Mouse (Mus musculus): Measurements from ENCODE around the gene Scgb1c1.

Scgb1c1 gene

DNA sequence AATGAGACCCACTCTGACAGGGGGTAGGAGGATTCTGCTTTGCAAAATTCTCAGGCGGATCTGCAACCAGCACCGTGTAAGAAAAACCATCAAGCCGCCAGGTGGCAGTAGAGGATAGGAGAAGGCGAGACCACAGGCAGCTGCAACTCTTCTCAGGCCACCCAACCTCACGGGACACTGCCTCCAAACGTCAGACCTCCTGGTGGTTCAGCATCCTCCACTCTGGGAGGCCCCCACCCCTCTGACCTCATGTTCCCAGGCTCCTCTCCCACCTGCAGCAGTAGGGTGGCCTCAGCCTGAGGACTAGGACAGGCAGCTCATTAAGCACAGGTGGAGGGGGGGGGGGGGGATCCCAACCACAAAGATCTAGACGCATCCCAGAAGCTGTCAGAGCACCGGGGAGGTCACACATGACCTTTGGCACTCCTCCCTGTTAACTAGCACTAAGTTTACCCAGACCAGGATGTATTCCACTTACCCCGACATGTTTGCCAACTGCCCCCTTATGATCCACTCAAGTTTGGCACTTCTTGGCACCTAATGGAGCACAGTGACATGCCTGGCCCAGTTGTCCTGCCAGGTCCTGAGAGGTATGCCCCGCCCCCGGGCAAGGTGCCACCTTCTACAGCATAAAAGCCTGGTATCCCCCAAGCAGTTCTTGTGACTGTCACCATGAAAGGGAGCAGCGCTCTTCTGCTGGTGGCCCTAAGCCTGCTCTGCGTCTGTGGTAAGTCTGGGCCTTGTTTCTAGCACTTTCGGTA lies at the start of gene Scgb1c1:
Gene Scgb1c1 (plus strand): TSS at position 643 of the 761 bp plus-strand sequence.
- DNase-seq (ENCODE audit: low read depth) = peak; percentile 88

DNA sequence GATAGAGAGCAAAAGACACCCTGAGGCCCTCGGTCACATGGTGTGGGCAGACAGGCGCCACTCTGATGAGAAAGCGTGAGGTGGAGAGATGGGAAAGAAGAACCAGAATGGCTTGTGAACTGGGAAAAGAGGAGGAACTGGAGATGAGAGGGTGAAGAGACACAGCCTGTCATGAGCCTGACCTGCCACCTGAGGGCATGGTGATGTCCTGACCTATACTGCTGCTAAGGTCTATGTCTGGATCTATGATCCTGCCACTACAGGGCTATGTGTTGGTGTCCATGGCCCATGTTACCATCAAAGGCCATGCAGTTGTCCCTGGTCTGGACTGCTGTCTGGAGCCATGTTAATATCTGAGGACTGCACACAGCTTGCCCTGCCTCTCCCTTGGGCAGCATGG lies 47.7 kb upstream of the Scgb1c1 start:
- DNase-seq (ENCODE audit: low read depth) = no peak

DNA sequence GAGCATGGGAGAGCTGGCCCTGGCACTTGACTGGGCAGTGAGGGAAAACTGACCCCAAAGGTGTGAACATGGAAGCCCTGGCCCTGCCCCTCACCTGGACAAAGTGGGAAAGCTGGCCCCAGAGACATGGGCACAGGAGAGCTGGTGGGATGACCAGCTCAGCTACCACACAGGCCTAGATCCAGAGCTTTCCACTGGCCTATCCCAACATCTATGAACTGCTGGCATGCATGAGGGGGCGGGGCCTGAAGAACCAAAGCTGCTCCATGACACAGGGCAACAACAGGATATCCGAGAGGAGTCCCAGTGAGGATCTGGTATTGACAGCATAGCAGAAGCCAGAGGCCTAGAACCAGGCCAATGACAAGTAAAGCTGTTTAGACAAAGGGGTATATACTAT lies 47.1 kb upstream of the Scgb1c1 start:
- DNase-seq (ENCODE audit: low read depth) = no peak

DNA sequence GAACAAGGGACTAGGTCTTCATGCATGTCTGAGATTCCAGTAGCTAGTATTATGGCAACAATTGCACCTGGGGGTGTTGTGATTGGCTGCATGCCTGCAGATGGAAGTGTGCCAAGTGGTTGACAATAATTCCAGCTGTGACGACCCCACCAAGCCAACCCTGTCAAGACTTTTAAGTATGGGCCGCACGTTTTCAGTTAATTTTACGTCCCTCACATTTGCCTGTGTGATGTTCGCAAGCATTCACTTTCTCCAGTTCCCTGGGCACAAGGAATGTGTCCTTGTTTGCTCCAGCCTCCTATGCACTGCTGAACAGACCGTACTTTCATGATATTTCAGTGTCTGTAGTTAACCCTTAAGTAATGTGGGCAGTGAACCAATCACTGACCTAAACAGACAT lies 42.7 kb upstream of the Scgb1c1 start:
- DNase-seq (ENCODE audit: low read depth) = no peak

DNA sequence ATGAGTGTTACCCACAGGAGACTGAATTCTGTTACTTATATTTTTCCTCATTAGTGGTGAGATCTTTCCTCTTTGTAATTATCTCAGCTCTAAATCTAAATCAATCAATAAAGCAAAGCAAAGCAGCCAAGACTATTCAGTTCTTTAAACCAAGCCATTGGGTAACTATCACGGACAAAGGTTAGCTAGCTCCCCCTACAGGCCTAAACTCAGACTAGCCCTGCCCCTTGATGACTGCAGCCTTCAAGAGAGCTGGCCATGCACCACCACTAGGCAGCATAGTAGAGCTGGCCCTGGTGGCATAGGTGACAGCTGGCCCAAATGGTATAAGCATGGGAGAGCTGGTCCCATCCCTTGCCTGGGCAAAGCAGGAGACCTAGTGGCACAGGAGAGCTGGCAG lies 39.6 kb upstream of the Scgb1c1 start:
- DNase-seq (ENCODE audit: low read depth) = peak; percentile 37

DNA sequence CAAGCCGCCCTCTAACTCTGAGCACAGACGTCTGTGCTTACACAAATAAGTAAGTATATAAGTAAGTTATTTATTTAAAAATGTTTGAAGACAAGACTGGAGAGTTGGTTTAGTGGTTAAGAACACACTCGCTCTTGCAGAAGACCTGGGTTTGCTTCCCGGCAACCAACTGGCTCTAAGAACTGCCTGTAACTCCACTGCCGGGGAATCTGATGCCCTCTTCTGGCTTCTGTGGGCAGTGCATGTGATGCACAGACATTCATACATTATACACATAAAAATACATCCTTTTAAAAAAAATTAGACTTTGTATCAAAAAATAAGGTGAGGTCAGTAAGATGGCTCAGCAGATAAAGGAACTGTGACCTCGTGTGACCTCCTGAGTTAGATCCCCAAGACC lies 34.9 kb upstream of the Scgb1c1 start:
- DNase-seq (ENCODE audit: low read depth) = no peak

DNA sequence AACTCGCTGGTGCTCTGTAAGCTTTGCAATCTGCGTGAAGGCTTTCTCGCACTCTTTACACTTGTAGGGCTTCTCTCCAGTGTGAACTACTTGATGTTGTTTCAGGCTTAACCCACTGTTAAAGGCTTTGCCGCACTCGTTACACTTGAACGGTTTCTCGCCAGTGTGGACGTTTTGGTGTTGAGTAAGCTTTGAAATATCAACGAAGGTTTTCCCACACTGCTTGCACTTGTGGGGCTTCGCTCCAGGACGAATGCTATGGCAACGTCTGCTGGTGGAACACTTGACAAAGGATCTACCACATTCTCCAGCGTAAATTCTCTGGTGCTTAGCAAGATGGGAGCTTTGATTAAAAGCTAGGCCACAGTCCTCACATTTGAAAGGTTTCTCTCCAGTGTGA lies 33.6 kb upstream of the Scgb1c1 start:
- DNase-seq (ENCODE audit: low read depth) = no peak

DNA sequence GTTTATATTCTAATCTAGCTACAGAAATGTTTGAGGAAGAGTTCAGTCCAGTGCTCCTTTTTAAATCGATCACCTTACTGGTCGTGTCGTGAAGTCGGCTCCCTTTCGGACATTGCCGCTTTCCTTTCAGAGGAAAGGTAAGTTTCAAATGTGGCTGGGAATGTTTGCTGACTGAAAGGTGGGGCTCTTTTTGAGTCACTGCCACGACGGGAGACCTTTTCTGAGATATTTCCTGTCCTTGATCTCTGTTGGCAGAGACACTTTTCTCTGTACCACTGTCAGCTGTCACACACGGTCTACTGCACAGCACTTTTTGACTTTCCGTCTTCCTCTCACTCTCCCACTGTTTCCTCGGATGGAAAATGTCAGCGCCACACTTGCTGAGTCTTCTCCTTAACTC lies 32.5 kb upstream of the Scgb1c1 start:
- no peak for DNase-seq (ENCODE audit: low read depth)

DNA sequence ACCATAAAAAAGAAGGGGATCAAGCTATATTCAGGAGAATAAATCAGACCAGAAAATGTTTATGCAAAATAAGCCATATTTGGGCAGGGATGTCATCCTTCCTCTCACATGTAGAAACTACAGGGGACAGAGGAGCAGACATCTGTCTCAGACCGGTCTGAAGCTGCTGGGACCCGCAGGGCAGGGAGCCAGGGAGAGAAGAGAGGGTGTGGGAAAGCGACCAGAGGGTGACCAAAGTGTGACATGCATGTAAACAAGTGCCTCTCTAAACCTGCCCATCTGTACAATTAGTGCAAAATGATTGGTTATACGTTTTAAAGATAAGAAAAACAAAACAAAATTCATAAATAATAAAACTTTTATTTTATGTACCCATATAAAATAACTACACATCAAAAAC lies 25.2 kb upstream of the Scgb1c1 start:
- no peak for DNase-seq (ENCODE audit: low read depth)

DNA sequence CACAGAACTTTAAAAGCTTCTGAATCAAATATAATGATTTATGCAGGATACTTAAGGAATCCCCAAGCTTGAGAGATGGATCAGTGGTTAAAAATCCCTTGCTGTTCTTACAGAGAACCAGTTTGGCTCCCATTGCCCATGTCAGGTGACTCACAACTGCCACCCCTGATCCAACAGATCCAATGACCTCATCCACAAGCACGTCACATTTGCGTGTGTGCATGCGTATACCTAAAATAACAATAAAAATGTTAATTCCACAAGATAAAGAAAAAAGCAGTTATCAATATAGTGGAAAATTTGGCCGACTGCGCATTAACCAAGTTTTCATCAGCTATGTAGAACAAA lies 24.1 kb upstream of the Scgb1c1 start:
- DNase-seq (ENCODE audit: low read depth) = no peak

DNA sequence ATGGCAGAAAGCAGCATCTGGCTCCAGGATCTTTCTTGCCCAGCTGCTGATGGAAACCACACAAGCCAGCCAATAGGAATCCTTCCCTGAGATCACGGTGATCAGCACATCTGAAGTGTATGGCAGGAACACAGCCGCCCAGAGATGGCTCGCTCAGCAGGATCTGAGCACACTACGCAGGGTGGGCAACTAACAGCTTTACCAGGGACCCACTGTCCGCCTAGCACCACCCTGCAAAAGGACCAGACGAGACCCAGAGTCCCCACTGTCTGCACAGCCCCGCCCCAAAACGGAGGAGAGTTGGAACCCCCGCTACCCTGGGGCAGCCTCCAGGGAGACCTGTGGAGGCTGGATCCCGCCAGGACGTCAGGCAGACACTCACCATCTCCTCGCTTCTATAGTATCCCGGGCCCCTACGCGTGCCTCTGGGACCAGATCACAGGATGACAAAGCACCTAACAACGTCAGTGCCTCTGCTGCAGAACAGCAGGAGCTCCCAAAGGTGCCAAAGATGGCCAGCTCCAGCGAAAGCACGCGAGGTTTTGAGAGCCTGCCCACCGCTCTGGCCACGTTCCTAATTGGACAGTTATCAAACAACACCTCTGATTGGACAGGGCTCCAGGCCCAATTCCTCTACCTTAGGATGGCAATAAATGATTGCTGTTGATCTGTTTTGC lies 23.6 kb upstream of the Scgb1c1 start, which contains the start of gene Zfp941:
Gene Zfp941 (minus strand): TSS at position 526 of the 677 bp plus-strand sequence.
- DNase-seq (ENCODE audit: low read depth) = no peak

DNA sequence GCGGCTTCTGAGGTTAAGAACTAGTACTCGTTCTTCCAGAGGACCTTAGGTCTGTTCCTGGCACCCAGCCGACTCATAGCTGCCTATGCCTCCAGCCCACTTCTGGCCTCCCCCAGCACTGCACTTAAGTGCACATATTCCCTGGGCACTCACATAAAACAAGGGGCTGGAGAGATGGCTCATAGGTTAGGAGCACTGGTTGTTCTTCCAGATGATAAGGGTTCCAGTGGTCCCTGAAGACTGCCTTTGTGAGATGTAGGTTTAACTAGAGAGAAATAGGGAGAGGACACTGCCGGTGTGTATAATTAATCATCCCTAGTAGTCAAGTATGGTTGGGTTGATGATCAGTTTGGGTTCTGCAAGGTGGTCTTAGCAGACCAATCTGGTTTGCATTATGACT lies 22.6 kb upstream of the Scgb1c1 start:
- no peak for DNase-seq (ENCODE audit: low read depth)

DNA sequence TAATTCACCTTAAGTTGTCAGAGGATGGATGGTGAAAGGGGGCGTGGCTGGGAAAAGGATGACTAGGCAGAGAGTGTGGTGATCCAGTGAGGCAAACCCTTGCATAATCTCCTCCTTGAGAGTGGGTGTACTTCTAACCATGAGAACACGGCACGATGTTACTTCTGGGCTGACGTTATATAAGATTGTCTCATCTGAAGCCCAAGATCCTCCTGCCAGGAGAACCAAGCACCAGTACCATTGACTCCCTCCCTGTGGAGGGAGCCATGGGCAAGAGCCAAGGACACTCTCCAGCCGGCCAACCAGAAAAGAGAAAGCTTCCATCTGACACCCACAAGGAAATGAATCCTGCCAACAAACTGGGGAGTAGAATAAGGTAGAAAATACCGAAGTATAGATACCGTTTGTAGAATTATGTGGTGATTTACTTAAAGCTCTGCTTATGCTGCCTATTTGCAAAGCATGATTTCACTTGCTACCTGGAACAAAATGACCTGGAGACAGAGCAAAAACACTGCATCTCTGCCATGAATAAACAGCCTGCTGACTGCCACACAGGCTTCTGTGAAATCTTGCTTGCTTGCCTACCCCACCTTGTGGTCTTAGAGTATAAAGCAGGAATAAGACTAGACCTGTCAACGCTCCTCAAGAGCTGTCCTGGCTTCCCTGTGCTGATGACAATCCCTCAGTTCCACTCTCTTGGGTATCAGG lies 17.0 kb upstream of the Scgb1c1 start:
- no peak for DNase-seq (ENCODE audit: low read depth)

DNA sequence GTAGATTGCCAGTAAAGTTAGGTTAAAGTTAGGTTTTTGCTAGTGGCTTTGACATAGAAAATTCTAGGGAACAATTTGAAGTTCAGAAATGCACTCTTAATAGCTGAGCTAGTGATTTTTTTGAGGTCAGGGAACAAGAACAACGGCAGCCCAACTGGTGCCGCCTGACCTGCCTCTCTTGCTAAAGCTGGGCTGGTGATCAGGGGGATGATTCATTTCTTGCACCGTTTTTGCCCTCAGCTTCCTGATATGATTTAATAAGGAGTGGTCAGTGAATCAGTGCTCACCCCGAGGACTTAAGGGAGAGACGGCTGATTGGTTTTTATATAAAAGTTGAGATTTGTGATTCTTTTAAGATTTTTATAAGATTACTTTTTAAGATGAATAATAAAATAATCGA lies 13.9 kb upstream of the Scgb1c1 start:
- DNase-seq (ENCODE audit: low read depth) = no peak

DNA sequence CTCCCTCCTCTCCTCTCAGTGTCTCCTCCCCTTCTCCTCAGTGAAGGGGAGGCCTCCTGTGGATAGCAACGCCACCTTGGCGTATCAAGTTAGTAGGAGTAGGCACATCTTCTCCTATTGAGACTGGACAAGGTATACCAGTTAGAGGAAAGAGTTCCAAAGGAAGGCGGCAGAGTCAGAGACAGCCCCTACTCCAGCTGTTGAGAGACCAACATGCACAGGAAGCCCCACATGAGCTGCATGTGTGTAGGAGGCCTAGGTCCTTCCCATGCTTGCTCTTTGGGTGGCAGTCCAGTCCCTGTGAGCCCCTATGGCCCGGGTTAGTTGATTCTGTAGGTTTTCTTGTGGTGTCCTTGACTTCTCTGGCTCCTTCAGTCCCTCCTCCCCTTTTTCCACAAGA lies 12.0 kb upstream of the Scgb1c1 start:
- DNase-seq (ENCODE audit: low read depth) = no peak

DNA sequence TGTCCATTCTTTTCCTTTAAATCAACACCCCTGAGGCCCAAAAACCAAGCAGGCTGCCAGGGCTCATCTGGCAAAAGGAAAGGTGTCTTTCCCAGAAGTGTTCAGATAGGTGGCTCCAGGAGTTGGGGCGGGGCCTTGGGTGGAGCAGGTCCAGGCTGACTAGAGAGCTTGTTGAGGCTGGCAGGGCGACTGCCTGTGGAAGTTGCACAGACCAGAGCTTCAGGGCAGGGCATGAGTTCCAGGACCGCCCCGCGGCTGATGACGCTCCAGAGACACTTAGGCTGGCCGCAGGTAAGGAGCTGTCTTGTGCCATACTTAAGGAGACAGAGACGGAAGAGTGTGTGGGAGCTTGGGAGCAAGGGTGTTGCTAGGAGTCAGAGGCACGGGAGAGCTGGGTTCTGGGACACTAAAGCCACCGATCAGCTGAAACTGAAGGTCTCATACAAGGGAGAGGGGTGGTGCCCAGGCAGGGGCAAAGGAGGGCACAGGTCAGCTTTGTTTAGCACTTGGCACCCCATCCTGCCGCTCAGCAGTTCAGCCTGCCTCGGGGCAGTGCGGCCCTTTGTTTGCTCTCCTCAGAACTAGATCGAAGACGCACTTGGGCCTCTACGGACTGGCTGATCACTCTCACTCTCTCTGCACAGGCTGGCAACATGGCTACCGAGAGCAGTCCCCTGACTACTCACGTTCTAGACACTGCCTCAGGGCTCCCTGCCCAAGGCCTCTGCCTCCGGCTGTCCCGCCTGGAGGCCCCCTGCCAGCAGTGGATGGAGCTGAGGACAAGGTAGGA lies 10.2 kb upstream of the Scgb1c1 start, which contains the start of gene Urah:
Gene Urah (plus strand): TSS at position 51 of the 790 bp plus-strand sequence.
- no peak for DNase-seq (ENCODE audit: low read depth)

DNA sequence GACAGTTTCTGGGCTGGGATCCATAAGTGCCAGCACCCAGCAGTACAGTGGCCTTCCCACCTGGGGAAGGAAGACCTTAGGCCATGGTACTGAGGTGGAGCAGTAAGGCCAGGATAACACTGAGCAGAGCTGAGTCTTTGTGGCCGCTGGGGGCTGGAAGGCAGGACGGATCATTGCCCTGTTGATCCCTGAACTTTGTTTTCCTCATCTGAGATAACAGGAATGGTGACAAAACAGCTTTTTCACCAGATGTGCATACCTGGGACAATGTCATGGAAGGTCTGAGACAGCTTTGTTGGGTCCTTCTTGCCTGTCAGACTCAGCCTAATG lies 9.6 kb upstream of the Scgb1c1 start:
- no peak for DNase-seq (ENCODE audit: low read depth)

DNA sequence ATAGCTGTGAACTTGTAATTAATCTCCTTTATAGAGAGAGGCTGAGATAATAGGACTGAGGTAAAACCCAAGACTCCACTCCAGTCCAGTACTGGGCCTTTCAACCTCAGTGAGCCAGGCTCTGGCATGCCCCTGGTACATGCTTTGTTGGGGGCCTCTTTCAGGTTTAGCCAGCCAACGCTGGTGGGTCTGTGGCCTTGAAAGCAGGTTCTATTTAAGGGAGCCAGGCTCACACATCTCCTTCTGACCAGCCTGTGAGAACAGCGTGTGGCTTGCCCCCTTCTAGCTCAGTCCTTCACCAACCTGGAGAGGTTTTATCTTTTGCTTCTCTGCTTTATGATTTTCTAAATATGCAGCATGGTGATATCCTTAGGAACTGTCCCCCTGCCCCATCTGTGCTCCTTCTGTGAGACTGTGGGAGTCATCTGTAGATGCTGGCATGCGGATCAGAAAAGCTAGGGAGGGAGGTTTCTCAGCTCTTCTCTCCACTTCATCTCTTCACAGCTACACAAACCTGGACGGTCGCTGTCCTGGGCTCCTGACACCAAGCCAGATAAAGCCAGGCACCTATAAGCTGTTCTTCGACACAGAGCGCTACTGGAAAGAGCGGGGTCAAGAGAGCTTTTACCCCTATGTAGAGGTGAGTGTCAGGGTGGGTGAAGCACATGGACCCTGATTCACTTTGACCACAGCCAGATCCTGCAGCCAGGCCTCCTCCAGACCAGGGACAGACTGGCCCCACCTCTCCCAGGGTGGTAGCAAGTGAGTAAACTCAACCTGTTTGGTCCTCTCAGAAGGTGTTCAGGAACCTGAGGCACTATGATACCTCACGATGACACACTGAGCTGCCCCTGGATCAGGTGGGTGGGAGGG lies 8.9 kb upstream of the Scgb1c1 start:
- no peak for DNase-seq (ENCODE audit: low read depth)

DNA sequence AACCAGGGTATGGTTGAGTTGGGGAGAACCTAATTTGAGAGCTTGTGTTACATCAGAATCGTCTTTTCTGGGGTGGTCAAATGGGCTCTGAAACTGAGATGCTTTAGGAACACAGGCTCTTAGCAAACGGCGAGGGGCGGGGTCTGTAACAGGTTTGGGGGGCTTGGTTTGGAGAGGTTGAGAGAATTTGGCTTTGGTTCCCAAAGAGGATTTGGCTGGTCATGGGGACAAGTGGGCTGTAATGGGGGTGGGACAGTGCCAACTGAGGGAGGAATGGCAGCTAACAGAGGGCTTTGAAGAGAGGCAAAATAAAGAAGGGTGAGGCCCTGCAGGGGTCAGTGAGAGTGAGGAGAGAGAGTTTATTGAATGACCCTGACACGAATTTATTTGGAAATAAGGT lies 5.8 kb upstream of the Scgb1c1 start:
- DNase-seq (ENCODE audit: low read depth) = no peak

DNA sequence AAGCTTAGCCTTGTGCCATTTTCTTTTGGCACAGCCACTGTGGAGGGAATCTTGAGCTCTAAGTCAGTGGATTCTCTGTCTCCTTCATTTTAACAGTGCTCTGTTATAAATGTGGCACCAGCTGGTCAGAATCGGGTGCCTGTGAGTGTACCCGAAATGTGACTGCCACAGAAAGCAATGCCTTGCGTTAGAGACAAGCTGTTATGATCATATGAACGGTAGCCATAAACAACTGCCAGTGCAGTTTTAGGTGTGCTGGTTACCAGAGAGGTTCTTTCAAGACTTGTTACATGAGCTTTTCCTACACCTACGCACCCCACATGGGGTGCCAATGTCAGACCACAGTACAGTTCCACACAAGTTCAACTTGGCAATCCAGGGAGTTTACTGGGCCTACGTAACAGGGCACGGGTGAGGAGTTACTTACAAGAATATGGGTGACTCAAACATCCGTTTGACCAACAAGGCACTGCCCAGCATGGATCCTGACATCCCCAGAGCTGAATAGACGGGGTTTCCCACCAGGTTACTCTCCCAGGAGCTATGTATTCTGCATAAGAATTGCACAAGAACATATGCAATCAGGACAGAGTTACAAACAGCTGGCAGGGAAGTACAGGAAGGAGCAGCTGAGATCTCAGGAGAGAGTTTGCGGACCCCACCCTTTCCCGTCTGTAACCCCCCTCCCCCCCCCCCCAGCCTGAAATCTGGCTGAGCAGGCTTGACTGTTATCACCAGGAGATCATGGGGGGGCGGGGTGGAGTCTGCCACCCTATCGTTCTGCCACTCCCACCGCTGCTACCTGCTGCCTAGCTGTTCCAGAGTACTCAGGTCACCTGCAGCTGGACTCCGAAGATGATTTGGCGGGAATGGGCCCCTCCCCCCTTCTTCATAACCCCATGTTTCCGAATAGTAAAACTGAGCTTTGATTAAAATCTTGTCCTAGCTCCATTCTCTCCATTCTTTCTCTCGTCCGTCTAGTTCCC lies 4.3 kb upstream of the Scgb1c1 start:
- DNase-seq (ENCODE audit: low read depth) = no peak

All from c-Kit-positive CD71-negative TER-119-negative erythroid progenitor cells, embryonic 14.5 days (primary cell).